Mouse (Mus musculus) cerebellum, postnatal 4 days (tissue): ENCODE results near the gene Gm28035.

Experiments
- DNase-seq, 2 experiments: peaks; one replicate each; pipeline ENCODE4 v3.0.0; 2022; ENCODE audit warnings: low spot score in 2 of 2, mixed read lengths in 1 of 2

The Gm28035 gene

GRCm38 (mm10) chr2:30306087-30306486 lies 65.7 kb downstream of the Gm28035 start:
- DNase-seq = no peak

- DNase-seq = no peak
These were observed 69.0 kb downstream of the Gm28035 start for GRCm38 (mm10) chr2:30309351-30309750.

DNA sequence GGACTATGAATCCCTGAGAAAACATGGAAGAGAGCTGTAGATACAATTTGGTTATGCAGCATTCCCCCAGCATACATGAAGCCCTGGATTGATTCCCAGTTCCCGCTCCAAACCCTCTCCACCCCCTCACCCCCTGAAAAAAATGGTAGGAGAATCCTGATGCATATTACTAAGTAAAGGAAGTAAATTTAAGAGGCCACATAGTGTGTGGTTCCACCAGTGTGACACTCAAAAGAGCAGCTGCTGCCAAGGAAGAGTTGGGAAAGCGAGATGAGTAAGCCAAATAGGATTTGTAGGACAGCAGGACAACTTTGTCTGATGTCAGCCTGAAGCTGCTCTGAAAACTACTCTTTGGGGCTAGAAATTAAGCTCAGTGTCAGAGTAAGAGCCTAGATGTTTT lies 71.1 kb downstream of the Gm28035 start:
- DNase-seq = no peak

DNA sequence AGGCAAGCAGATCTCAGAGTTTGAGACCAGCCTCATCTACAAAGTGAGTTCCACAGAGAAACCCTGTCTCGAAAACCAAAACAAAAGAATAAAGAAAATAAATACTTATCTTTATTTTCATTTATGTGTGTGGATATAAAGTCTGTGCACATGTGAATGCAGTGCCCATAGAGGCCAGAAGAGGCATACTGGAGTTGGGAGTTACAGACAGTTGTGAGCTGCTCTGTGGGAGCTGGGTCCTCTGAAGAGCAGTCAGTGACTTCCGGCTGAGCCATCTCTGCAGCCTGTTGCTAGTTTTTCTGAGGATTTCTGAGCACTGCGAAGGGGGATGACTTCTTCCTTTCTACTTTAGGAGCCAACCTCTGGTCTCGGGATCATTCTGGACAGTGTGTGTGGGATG lies 75.8 kb downstream of the Gm28035 start:
- DNase-seq = no peak

DNA sequence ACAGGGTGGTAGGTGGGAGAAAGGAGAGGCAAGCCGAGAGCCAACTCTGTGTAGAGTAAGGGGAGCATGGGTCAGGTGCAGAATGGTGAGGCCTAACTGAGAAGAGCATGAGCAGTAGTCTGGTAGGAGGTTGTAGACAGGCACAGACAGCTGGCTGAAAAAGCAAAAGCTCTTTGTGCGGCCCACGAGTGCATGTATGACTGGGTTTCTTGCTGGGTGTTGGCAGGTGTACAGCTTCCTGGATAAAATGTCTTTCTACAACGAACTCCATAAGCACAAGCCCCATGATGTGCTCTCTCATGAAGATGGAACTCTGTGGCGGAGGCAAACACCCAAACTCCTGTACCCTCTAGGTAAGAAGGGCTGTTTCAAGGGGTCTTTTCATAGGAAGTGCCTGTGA lies 76.6 kb downstream of the Gm28035 start:
- DNase-seq = no peak

GRCm38 (mm10) chr2:30319260-30319659 lies 78.9 kb downstream of the Gm28035 start:
- no peak for DNase-seq

GRCm38 (mm10) chr2:30323111-30323510 lies 82.7 kb downstream of the Gm28035 start:
- DNase-seq = no peak

DNA sequence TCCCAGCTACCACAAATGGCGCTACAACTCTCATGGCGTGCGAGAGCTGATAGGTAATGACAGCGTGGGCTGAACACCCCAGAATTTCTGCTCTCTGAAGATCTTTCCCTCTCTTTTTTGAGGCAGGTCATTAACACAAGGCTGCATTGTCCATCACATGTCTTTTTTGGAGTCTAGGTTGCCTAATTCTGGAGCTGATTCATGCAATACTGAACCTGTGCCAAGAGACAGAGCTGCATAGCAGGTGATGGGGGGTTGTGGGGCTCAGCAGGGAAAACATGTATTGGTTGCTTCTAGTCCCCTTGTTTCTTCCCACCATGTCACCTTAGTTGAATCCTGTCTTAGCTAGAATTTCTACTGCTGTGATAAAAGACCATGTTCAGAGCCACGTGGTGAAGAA lies 84.9 kb downstream of the Gm28035 start:
- DNase-seq = no peak

DNA sequence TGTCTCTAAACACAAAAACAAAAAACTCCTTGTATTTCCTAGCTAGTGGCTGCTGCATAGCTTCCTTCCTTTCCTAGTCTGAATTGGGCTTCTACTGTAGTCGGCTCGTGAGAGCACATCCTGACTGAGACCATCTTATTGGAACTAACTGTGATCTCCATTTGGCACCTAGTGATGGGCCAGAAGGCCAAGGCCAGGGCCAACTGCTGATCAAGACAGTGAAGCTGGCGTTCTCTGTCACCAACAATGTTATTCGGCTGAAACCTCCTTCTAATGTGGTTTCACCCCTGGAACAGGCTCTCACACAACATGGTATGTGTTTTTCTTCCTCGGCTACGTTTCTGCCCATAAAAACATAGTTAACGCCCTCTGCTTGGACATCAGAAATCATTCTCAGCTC lies 86.9 kb downstream of the Gm28035 start:
- no peak for DNase-seq

DNA sequence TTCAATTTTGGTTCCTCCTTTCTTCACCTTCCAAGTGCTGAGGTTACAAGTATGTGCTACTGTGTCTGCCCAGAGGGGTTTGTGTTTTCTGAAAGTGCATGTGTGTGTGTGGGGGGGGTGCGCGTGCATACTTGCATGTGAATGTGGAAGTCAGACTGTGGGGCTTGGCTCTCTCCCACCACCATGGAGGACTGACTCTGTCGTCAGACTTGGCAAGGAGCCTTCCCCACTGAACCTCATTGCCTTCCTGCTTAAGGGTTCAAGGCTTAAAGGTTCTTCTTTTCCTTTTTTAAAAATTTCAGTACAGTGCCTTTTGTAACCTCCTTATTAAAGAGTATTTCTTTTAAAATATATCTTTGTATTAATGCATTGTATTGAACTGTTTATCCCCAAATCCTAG lies 88.4 kb downstream of the Gm28035 start:
- no peak for DNase-seq
